Mouse (Mus musculus) hindbrain, embryonic 15.5 days (tissue): ENCODE data around the gene Zfp654. TPM values are rescaled to one million over a fixed set of nuclear protein-coding genes. Genes with fewer than 3 reads are reported as not detected.

ENCODE experiments used
- ATAC-seq: fragments of 200-750 bp; cut with Nextera tagmentation; 2 replicates; pipeline ENCODE4 v1.8.0; 2017; ENCODE audit warnings: low read depth, moderate number of reproducible peaks, moderate TSS enrichment; ENCODE audit not compliant: low FRiP score
- H3K27ac ChIP-seq: fragments of 300-500 bp; sonication (generic); replicated peaks from 2 replicates; pipeline ENCODE4 v1.5.1; 2015; ENCODE audit warnings: mild to moderate bottlenecking, inconsistent platforms
- H3K27me3 ChIP-seq: fragments of 300-500 bp; sonication (generic); 2 replicates; pipeline ENCODE4 v1.6.1; 2015; ENCODE audit warnings: control low read depth, inconsistent platforms
- H3K36me3 ChIP-seq: fragments of 300-500 bp; sonication (generic); 2 replicates; pipeline ENCODE4 v1.6.1; 2015; ENCODE audit warnings: control low read depth, inconsistent platforms
- H3K4me1 ChIP-seq: fragments of 300-500 bp; sonication (generic); replicated peaks from 2 replicates; pipeline ENCODE4 v1.6.1; 2015; ENCODE audit warnings: control low read depth, inconsistent platforms
- H3K4me2 ChIP-seq: fragments of 300-500 bp; sonication (generic); 2 replicates; pipeline ENCODE4 v1.6.1; 2015; ENCODE audit warnings: moderate library complexity, mild to moderate bottlenecking, inconsistent platforms
- H3K4me3 ChIP-seq: fragments of 300-500 bp; sonication (generic); 2 replicates; pipeline ENCODE4 v1.5.1; 2015; ENCODE audit warnings: mild to moderate bottlenecking, inconsistent platforms
- H3K9ac ChIP-seq: fragments of 300-500 bp; sonication (generic); 2 replicates; pipeline ENCODE4 v1.6.1; 2015; ENCODE audit warnings: inconsistent platforms
- H3K9me3 ChIP-seq: fragments of 300-500 bp; sonication (generic); 2 replicates; pipeline ENCODE4 v1.6.1; 2016; ENCODE audit warnings: control low read depth, inconsistent platforms
- WGBS: fragments of 180-500 bp; shearing (Covaris S2); methylation state at CpG from one replicate; pipeline ENCODE4 v1.1.7; 2015; 5-methylcytosine and 5-hydroxymethylcytosine counted together
- polyA plus RNA-seq: library from polyadenylated mRNA; unstranded; fragments of >200 nt; fragmentation: Nextera tagmentation; extraction: Ambion mirVana; gene quantifications from 2 replicates; pipeline ENCODE4 v1.2.1, GENCODE M21; 2015

Gene Zfp654
- 5.1 and 6.1 TPM in 2 replicates for polyA plus RNA-seq

DNA sequence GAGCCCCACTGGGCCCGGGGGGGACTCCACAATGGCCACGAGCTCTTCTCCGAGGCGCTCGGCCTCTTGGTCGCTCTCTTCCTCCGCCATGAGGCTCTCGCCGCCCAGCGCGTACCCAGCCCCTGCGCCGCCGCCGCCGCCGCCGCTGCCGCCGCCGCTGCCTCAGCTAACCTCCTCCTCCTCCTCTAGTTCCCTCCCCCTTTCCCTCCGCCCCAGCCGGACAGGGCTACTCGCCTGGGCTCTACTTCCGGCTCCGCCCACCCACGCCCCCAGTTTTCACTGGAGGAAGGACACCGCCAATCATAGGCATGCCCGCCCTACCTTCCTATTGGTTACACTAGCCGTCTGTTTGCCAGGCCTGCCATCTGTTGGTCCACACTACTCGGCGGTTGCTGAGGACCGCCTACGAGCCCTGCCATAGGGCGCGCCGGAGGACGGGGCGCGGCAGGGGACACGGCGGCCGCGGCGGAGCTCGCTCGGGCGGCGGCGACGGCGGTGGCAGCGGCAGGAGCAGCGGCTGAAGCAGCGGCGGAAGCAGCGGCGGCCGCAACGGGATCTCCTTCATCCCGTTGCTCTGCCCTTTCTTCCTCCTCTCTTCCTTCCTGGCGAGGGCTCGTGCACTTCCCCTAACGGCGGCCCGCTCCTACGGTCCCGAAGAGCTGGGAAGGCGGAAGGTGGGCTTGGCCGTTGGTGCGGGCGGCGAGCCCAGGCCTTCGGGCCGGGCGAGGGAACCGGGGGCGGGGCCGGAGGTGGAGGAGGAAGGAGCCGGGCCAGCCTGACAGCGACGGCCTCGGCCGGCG is at the start of gene Zfp654, which contains the start of gene Cggbp1:
Zfp654 (minus strand) TSS at position 90 of the 800 bp plus-strand sequence.
Cggbp1 (plus strand) TSS at position 434 of the 800 bp plus-strand sequence.
- peak within 1 kb of the TSS; percentile 88 for H3K4me2 ChIP-seq
- ATAC-seq: peak; percentile 100
- WGBS: under 1% methylated on average over 77 of the region's 85 CpGs
- no peaks in the 10 kb centered on the region for H3K27me3 ChIP-seq
- H3K4me1 ChIP-seq: peaks cover 30% of the 10 kb centered on the region
- H3K9ac ChIP-seq: peak within 1 kb of the TSS; percentile 92
- H3K36me3 ChIP-seq: peaks cover 16% of the 10 kb centered on the region
- H3K4me3 ChIP-seq: peak within 1 kb of the TSS; percentile 68
- no peaks in the 10 kb centered on the region for H3K9me3 ChIP-seq
- peak within 1 kb of the TSS; percentile 96 for H3K27ac ChIP-seq

DNA sequence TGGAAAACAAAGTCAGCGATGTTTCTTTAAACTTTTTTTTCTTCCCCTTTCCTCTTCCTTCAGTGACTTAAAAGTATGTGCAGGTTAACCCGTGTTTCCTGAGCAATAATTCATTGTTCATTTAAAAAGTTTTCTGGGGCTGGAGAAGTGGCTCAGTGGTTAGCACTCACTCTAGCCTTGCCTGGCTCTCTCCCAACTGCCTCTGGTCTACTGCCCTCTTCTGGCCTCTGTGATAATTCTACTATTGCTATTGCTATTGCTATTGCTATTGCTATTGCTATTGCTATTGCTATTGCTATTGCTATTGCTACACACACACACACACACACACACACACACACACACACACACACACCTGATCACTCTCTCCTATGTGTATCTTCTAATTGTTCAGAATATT is 47.6 kb upstream of the Zfp654 start:
- WGBS: 77% methylated on average over 2 of the region's 2 CpGs
- Histone ChIP-seq H3K27ac (no peak overlapping the region), H3K36me3 (no peaks in the 10 kb centered on the region), H3K4me2 (no peak overlapping the region), H3K4me3 (no peak overlapping the region), H3K27me3 (no peaks in the 10 kb centered on the region), H3K4me1 (no peaks in the 10 kb centered on the region), H3K9ac (no peak overlapping the region), H3K9me3 (no peaks in the 10 kb centered on the region)
- ATAC-seq: no peak

DNA sequence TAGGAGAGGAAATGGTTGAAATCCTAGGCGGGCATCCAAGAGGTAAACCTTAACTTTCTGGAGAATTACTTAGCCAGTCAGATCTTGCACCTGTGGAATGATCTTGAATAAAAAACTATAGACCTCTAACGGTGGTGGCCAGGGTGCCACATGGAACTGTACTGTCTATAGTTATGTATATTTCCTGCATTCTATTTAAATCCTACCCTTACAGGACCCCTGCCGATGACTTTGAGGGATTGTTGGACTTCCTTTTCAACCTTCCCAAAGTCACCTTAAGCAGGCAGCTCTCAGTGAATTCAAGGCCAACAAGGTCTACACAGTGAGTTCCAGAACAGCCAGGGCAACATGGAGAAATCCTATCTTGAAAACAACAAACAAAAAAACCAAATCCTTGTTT is 38.0 kb upstream of the Zfp654 start:
- ATAC-seq: no peak
- 88% methylated on average over 3 of the region's 3 CpGs for WGBS
- no peaks in the 10 kb centered on the region for H3K36me3 ChIP-seq
- H3K4me2 ChIP-seq: no peak overlapping the region
- H3K4me1 ChIP-seq: no peaks in the 10 kb centered on the region
- H3K9me3 ChIP-seq: no peaks in the 10 kb centered on the region
- H3K27me3 ChIP-seq: no peaks in the 10 kb centered on the region
- H3K4me3 ChIP-seq: no peak overlapping the region
- H3K9ac ChIP-seq: no peak overlapping the region
- H3K27ac ChIP-seq: no peak overlapping the region

DNA sequence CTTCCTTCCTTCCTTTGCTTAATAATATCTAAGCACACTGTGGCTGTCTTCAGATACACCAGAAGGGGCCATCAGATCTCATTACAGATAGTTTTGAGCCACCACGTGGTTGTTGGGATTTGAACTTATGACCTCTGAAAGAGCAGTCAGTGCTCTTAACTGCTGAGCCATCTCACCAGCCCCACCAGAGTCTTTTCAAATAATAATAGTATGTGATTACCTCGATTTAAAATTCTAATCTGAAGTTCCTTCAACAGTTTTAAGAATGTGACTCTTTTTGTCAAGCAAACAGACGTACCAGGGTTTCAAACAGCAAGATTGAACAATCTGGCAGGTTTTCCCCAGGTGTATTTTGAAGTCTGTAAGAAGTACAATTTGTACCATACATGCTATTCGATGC is 34.1 kb upstream of the Zfp654 start:
- Histone ChIP-seq H3K27me3 (no peaks in the 10 kb centered on the region), H3K36me3 (no peaks in the 10 kb centered on the region), H3K4me1 (no peaks in the 10 kb centered on the region), H3K4me3 (no peak overlapping the region), H3K4me2 (no peak overlapping the region), H3K9ac (no peak overlapping the region), H3K27ac (no peak overlapping the region), H3K9me3 (no peaks in the 10 kb centered on the region)
- WGBS: 42% methylated on average over 4 of the region's 4 CpGs
- no peak for ATAC-seq

DNA sequence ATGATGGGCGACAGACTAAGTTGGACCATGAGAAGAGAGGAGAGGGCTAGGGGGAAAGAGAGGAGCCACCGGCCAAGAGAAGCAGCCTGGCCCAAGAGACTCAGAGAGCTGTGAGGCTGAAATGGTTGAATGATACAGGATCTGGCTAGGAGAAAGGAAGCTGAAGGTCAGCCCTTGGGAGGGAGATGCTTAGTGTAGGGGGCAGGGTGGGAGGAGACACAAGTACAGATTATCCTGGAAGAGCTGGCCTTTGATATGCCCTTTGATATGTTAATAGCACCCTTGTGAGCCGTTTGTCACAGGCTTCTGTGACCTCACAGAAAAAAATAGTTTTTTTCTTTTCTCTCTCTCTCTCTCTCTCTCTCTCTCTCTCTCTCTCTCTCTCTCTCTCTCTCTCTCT is 33.7 kb upstream of the Zfp654 start:
- ATAC-seq: no peak
- no peak overlapping the region for H3K4me2 ChIP-seq
- H3K36me3 ChIP-seq: no peaks in the 10 kb centered on the region
- H3K27me3 ChIP-seq: no peaks in the 10 kb centered on the region
- H3K4me3 ChIP-seq: no peak overlapping the region
- 25% methylated on average over 3 of the region's 3 CpGs for WGBS
- no peaks in the 10 kb centered on the region for H3K4me1 ChIP-seq
- no peak overlapping the region for H3K9ac ChIP-seq
- H3K9me3 ChIP-seq: no peaks in the 10 kb centered on the region
- H3K27ac ChIP-seq: no peak overlapping the region

DNA sequence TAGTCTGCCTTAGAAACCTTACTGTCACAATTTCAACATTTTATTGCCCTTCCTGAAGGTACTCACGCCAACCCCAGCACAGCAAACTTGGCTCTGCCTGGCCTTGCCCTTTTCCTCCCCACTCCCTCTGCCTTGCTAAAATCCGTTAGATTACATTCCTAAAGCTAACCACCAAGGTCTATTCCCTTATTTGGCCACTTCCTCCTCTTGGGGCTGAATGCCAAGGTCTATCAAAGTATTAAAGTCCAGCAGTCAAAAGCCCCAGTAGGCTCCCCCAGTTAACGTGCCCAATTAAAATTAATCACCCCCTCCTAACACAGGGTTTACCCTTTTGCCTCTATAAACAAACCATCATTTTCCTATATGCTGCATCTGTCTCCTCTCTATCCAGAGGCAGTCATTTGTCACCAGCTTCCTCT is 33.0 kb upstream of the Zfp654 start:
- Histone ChIP-seq H3K4me2 (no peak overlapping the region), H3K27me3 (no peaks in the 10 kb centered on the region), H3K4me3 (no peak overlapping the region), H3K4me1 (no peaks in the 10 kb centered on the region), H3K36me3 (no peaks in the 10 kb centered on the region), H3K9me3 (no peaks in the 10 kb centered on the region), H3K9ac (no peak overlapping the region), H3K27ac (no peak overlapping the region)
- 40% methylated on average over 3 of the region's 3 CpGs for WGBS
- ATAC-seq: no peak

DNA sequence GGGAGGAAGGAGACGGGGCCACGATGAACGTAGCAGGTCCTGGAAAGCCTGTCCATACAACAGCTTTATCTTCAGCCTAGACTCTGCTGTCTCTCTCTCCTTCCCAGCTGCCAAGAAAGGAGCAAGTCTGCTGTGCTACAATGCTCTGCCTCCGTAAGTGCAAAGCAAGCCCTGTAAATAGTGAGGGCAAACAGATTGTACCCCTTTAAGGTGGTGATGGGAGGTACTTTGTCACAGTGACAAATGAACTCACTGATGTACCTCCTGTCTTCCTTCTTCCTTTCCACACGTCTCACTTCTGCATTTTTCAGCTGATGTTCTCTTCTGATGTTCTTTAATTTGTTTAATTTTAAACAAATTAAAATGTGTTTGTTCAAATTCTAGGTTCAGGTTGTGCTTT is 32.4 kb upstream of the Zfp654 start:
- Histone ChIP-seq H3K4me2 (no peak overlapping the region), H3K27ac (no peak overlapping the region), H3K36me3 (no peaks in the 10 kb centered on the region), H3K27me3 (no peaks in the 10 kb centered on the region), H3K9me3 (no peaks in the 10 kb centered on the region), H3K9ac (no peak overlapping the region), H3K4me1 (no peaks in the 10 kb centered on the region), H3K4me3 (no peak overlapping the region)
- 61% methylated on average over 5 of the region's 5 CpGs for WGBS
- ATAC-seq: no peak

DNA sequence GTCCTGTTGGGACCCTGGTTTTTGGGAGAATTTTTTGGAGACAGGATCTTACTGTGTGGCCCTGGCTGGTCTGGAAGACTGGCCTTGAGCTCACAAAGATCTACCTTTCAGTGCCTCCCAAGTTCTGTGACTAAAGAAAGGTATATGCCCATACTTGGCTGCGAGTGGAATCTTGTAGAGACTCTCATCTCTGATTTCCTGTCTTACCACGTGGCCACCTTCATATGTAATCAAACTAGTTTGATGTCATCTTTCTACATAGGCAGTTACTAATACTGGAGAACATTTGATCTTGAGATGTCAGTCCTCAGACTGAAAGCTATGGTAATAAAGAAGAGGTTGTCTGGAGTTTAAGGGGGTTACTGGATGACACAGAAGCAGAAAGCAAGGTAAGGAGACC is 30.0 kb upstream of the Zfp654 start:
- Histone ChIP-seq H3K9me3 (no peaks in the 10 kb centered on the region), H3K4me2 (no peak overlapping the region), H3K27ac (no peak overlapping the region), H3K9ac (no peak overlapping the region), H3K27me3 (no peaks in the 10 kb centered on the region), H3K36me3 (no peaks in the 10 kb centered on the region), H3K4me1 (no peaks in the 10 kb centered on the region), H3K4me3 (no peak overlapping the region)
- ATAC-seq: no peak
- WGBS: 85% methylated on average over 2 of the region's 2 CpGs

DNA sequence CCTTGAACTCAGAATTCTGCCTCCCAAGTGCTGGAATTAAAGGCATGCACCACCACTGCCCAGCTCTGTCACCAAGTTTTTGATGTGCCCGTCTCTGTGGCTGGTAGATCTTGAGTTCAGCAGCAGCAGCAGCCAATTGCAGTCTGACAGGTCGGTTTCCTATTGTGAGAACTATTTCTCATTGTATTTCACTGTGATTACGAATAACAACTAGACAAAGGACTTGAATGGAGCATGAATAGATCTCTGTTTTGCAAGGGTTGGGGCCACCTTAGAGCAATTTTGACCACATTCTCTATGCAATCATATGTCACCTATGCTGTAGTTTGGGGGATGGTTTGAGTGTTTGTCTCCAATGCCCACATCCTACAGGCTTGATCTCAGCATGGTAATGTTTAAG is 29.5 kb upstream of the Zfp654 start:
- no peak overlapping the region for H3K27ac ChIP-seq
- WGBS: 69% methylated on average over 3 of the region's 3 CpGs
- no peaks in the 10 kb centered on the region for H3K36me3 ChIP-seq
- no peaks in the 10 kb centered on the region for H3K4me1 ChIP-seq
- no peak for ATAC-seq
- no peaks in the 10 kb centered on the region for H3K27me3 ChIP-seq
- H3K9me3 ChIP-seq: no peaks in the 10 kb centered on the region
- H3K9ac ChIP-seq: no peak overlapping the region
- H3K4me3 ChIP-seq: no peak overlapping the region
- no peak overlapping the region for H3K4me2 ChIP-seq

DNA sequence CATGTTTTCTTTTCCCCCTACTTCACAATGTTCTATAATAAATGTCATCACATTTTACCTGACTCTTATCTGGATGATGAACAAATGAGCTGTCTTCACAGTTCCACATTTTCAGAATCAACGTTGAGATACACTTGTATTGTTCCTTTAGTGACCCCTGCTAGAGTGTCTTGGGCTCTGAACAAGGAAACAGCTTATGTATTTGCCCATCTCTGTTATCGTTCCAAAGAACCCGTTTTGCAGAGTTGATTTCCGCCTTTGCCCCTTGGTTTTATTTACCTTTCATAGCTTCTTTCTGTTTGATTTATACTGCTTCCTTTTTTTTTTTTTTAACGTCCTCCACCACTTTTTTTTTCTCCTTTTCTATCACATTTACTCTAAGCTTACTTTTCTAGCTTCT is 28.3 kb upstream of the Zfp654 start:
- Histone ChIP-seq H3K27me3 (no peaks in the 10 kb centered on the region), H3K9ac (no peak overlapping the region), H3K4me2 (no peak overlapping the region), H3K27ac (no peak overlapping the region), H3K9me3 (no peaks in the 10 kb centered on the region), H3K4me3 (no peak overlapping the region), H3K36me3 (no peaks in the 10 kb centered on the region), H3K4me1 (no peaks in the 10 kb centered on the region)
- 85% methylated on average over 5 of the region's 5 CpGs for WGBS
- ATAC-seq: no peak

DNA sequence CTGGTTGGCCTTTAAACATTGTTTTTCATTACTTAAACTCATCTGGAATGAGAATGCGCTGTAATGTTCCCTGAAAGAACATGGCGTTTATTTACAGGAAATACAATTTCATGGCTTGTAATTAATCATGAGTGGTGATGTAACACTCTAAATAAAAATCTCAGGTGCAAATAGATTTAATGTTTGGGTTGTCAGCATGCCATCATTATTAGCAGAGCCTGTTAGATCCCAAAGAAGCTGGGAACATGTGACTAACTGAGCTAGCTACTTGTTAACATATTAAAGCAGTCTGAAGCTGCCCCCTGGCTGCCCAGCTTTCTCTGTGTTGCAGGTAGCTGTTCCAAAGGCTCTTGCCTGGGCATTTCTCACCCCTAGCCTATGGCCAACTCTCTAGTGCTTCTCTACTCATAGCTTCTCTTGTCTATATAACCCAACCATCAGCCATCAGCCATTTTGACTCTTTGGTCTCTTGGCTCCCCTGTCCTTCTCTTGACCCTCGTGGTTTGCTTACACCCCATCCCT is 27.2 kb upstream of the Zfp654 start:
- Histone ChIP-seq H3K9ac (no peak overlapping the region), H3K27me3 (no peaks in the 10 kb centered on the region), H3K27ac (no peak overlapping the region), H3K4me3 (no peak overlapping the region), H3K36me3 (no peaks in the 10 kb centered on the region), H3K4me1 (peaks cover 5% of the 10 kb centered on the region; the same call in 1 of the 2 replicates), H3K9me3 (no peaks in the 10 kb centered on the region), H3K4me2 (no peak overlapping the region)
- no peak for ATAC-seq
- WGBS: 90% methylated on average over 3 of the region's 3 CpGs

DNA sequence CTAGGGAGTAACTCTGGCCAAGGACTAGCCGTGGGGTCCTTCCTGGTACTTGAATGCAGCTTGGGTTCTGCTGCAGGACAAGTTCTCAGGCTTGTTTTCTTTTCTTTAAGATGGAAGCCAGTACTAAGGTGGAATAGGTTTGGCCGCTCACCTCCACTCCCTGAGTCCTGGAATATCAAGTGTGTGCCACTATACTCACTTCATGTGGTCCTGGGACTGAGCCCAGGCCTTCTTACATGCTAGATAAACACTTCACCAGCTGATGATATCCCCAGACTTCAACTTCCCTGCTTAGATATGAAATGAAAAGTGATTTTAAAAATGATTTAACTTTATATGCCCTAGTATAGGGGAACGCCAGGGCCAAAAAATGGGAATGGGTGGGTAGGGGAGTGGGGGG is 25.9 kb upstream of the Zfp654 start:
- Histone ChIP-seq H3K27me3 (no peaks in the 10 kb centered on the region), H3K27ac (no peak overlapping the region), H3K9ac (no peak overlapping the region), H3K4me2 (no peak overlapping the region), H3K9me3 (no peaks in the 10 kb centered on the region), H3K36me3 (no peaks in the 10 kb centered on the region), H3K4me1 (peaks cover 9% of the 10 kb centered on the region; the same call in 1 of the 2 replicates), H3K4me3 (no peak overlapping the region)
- no peak for ATAC-seq
- WGBS: 86% methylated on average over 3 of the region's 3 CpGs
